Mouse (Mus musculus): ENCODE measurements around the gene Prpf4b. TPM values are rescaled to one million over a fixed set of nuclear protein-coding genes. Genes with fewer than 3 reads are reported as not detected.
A peak's percentile ranks its signal among the peaks of the same experiment; 100 is the strongest.
"Not testable (repeated sequence)": the region's sequence is repeated elsewhere in the genome, so short reads cannot be mapped to it uniquely, and the experiment has no call there.

The Prpf4b gene
- polyA plus RNA-seq, 1 experiment: 207 TPM

GRCm38 (mm10) chr13:34859406-34859805 is 15.7 kb upstream of the Prpf4b start:
- no peaks in the 10 kb centered on the region; the same call in 1 of the 2 replicates for H3K4me1 ChIP-seq (ENCODE audit: control insufficient read depth, insufficient read depth, low read length)
- no peak for TF ChIP-seq CTCF (IDR thresholded peaks at IDR 0.05; ENCODE audit: control insufficient read depth, insufficient read depth, low read length)
- TF ChIP-seq POLR2A (IDR thresholded peaks at IDR 0.05; ENCODE audit: borderline replicate concordance, control insufficient read depth, low read depth, low read length): no peak
- H3K27ac ChIP-seq (ENCODE audit: control insufficient read depth, insufficient read depth, low read depth, low read length, poor library complexity): no peak overlapping the region
- H3K4me3 ChIP-seq (replicated peaks; ENCODE audit: control insufficient read depth, low read depth, low read length): no peak overlapping the region
- WGBS: 82% methylated on average over 5 of the region's 5 CpGs

GRCm38 (mm10) chr13:34861166-34861565 is 13.9 kb upstream of the Prpf4b start:
- WGBS: 17% methylated on average over 7 of the region's 8 CpGs
- not testable (repeated sequence) for H3K27ac ChIP-seq (ENCODE audit: control insufficient read depth, insufficient read depth, low read depth, low read length, poor library complexity); H3K4me1 ChIP-seq (ENCODE audit: control insufficient read depth, insufficient read depth, low read length); H3K4me3 ChIP-seq (replicated peaks; ENCODE audit: control insufficient read depth, low read depth, low read length)

GRCm38 (mm10) chr13:34864420-34865169 is 10.5 kb upstream of the Prpf4b start:
- TF ChIP-seq CTCF (IDR thresholded peaks at IDR 0.05; ENCODE audit: control insufficient read depth, insufficient read depth, low read length) (0 out of 2 replicates have a peak, but pooled peaks have one; percentile 28), POLR2A (IDR thresholded peaks at IDR 0.05; ENCODE audit: borderline replicate concordance, control insufficient read depth, low read depth, low read length) (no peak)
- 40% methylated on average over 7 of the region's 7 CpGs for WGBS
- Histone ChIP-seq H3K4me3 (replicated peaks; ENCODE audit: control insufficient read depth, low read depth, low read length) (no peak overlapping the region), H3K27ac (ENCODE audit: control insufficient read depth, insufficient read depth, low read depth, low read length, poor library complexity) (no peak overlapping the region), H3K4me1 (ENCODE audit: control insufficient read depth, insufficient read depth, low read length) (no peaks in the 10 kb centered on the region; the same call in 1 of the 2 replicates)

GRCm38 (mm10) chr13:34873801-34874681 is 1.1 kb upstream of the Prpf4b start:
- TF ChIP-seq CTCF (IDR thresholded peaks at IDR 0.05; ENCODE audit: control insufficient read depth, insufficient read depth, low read length) (no peak), POLR2A (IDR thresholded peaks at IDR 0.05; ENCODE audit: borderline replicate concordance, control insufficient read depth, low read depth, low read length) (peak; percentile 72; the same call in 1 of the 2 replicates)
- no peaks in the 10 kb centered on the region; the same call in 1 of the 2 replicates for H3K4me1 ChIP-seq (ENCODE audit: control insufficient read depth, insufficient read depth, low read length)
- H3K4me3 ChIP-seq (replicated peaks; ENCODE audit: control insufficient read depth, low read depth, low read length): peak overlapping the region; percentile 79
- H3K27ac ChIP-seq (ENCODE audit: control insufficient read depth, insufficient read depth, low read depth, low read length, poor library complexity): peak overlapping the region; percentile 41
- WGBS: 5% methylated on average over 45 of the region's 45 CpGs

- not testable (repeated sequence) for H3K4me1 ChIP-seq (ENCODE audit: control insufficient read depth, insufficient read depth, low read length); H3K27ac ChIP-seq (ENCODE audit: control insufficient read depth, insufficient read depth, low read depth, low read length, poor library complexity)
- peak overlapping the region; percentile 89 for H3K4me3 ChIP-seq (replicated peaks; ENCODE audit: control insufficient read depth, low read depth, low read length)
- WGBS: 7% methylated on average over 13 of the region's 13 CpGs
Observed at GRCm38 (mm10) chr13:34874736-34875135, 366 bp upstream of the Prpf4b start.

- TF ChIP-seq POLR2A (IDR thresholded peaks at IDR 0.05; ENCODE audit: borderline replicate concordance, control insufficient read depth, low read depth, low read length): 0 out of 2 replicates have a peak, but pooled peaks have one; percentile 6
- TF ChIP-seq CTCF (IDR thresholded peaks at IDR 0.05; ENCODE audit: control insufficient read depth, insufficient read depth, low read length): peak; percentile 32; the same call in 1 of the 2 replicates
- under 1% methylated on average over 49 of the region's 50 CpGs for WGBS
Observed at GRCm38 (mm10) chr13:34875741-34876445, 791 bp downstream of the Prpf4b start.

GRCm38 (mm10) chr13:34876481-34876880 is 1.4 kb downstream of the Prpf4b start:
- TF ChIP-seq POLR2A (IDR thresholded peaks at IDR 0.05; ENCODE audit: borderline replicate concordance, control insufficient read depth, low read depth, low read length): no peak
- no peak for TF ChIP-seq CTCF (IDR thresholded peaks at IDR 0.05; ENCODE audit: control insufficient read depth, insufficient read depth, low read length)
- 2% methylated on average over 3 of the region's 3 CpGs for WGBS
- no peaks in the 10 kb centered on the region; the same call in 1 of the 2 replicates for H3K4me1 ChIP-seq (ENCODE audit: control insufficient read depth, insufficient read depth, low read length)
- no peak overlapping the region for H3K27ac ChIP-seq (ENCODE audit: control insufficient read depth, insufficient read depth, low read depth, low read length, poor library complexity)
- peak overlapping the region; percentile 89 for H3K4me3 ChIP-seq (replicated peaks; ENCODE audit: control insufficient read depth, low read depth, low read length)

More at GRCm38 (mm10) chr13:34875741-34876445, 791 bp downstream of the Prpf4b start:
- no peaks in the 10 kb centered on the region; the same call in 1 of the 2 replicates for H3K4me1 ChIP-seq (ENCODE audit: control insufficient read depth, insufficient read depth, low read length)
- peak overlapping the region; percentile 89 for H3K4me3 ChIP-seq (replicated peaks; ENCODE audit: control insufficient read depth, low read depth, low read length)
- peak overlapping the region; percentile 97 for H3K27ac ChIP-seq (ENCODE audit: control insufficient read depth, insufficient read depth, low read depth, low read length, poor library complexity)

GRCm38 (mm10) chr13:34892871-34893270 is 17.8 kb downstream of the Prpf4b start:
- WGBS: 82% methylated on average over 1 of the region's 1 CpGs
- no peak for TF ChIP-seq CTCF (IDR thresholded peaks at IDR 0.05; ENCODE audit: control insufficient read depth, insufficient read depth, low read length)
- no peak for TF ChIP-seq POLR2A (IDR thresholded peaks at IDR 0.05; ENCODE audit: borderline replicate concordance, control insufficient read depth, low read depth, low read length)
- Histone ChIP-seq H3K4me1 (ENCODE audit: control insufficient read depth, insufficient read depth, low read length) (no peaks in the 10 kb centered on the region), H3K4me3 (replicated peaks; ENCODE audit: control insufficient read depth, low read depth, low read length) (no peak overlapping the region), H3K27ac (ENCODE audit: control insufficient read depth, insufficient read depth, low read depth, low read length, poor library complexity) (no peak overlapping the region)

All from bone marrow, adult 2 months (tissue).